Mouse (Mus musculus) liver, adult 2 months (tissue): ENCODE data around the gene Bmp7. TPM values are rescaled to one million over a fixed set of nuclear protein-coding genes. Genes with fewer than 3 reads are reported as not detected.

Source experiments
- DNase-seq: peaks from one replicate; pipeline ENCODE4 v3.0.0-alpha.2; 2011; ENCODE audit warnings: low read depth, low spot score; ENCODE audit errors: extremely low read depth
- H3K27ac ChIP-seq: fragments of 200-500 bp; replicated peaks from 2 replicates; pipeline ENCODE4 v1.5.1; 2012; ENCODE audit warnings: low read depth, mild to moderate bottlenecking, control low read depth, inconsistent platforms, low read length; ENCODE audit not compliant: insufficient read depth
- H3K27me3 ChIP-seq: fragments of 200-500 bp; 2 replicates; pipeline ENCODE4 v1.6.1; 2012; ENCODE audit warnings: mild to moderate bottlenecking, moderate library complexity, low read length, inconsistent platforms; ENCODE audit not compliant: control insufficient read depth, insufficient read depth
- H3K36me3 ChIP-seq: fragments of 200-500 bp; 2 replicates; pipeline ENCODE4 v1.6.1; 2012; ENCODE audit warnings: low read length, inconsistent platforms; ENCODE audit not compliant: control insufficient read depth, insufficient read depth
- H3K4me1 ChIP-seq: fragments of 200-500 bp; 2 replicates; pipeline ENCODE4 v1.6.1; 2011; ENCODE audit warnings: low read length; ENCODE audit not compliant: control insufficient read depth, insufficient read depth
- H3K4me3 ChIP-seq: fragments of 200-500 bp; 2 replicates; pipeline ENCODE4 v1.5.1; 2011; ENCODE audit warnings: low read depth, mild to moderate bottlenecking, control low read depth, low read length, moderate library complexity; ENCODE audit not compliant: insufficient read depth
- H3K79me2 ChIP-seq: fragments of 200-500 bp; 2 replicates; pipeline ENCODE4 v1.6.1; 2012; ENCODE audit warnings: inconsistent platforms, mild to moderate bottlenecking, low read length, moderate library complexity; ENCODE audit not compliant: control insufficient read depth, insufficient read depth
- H3K9ac ChIP-seq: fragments of 200-500 bp; 2 replicates; pipeline ENCODE4 v1.6.1; 2012; ENCODE audit warnings: low read depth, mild to moderate bottlenecking, control low read depth, inconsistent platforms, low read length
- CTCF ChIP-seq: fragments of 200-500 bp; IDR thresholded peaks from 2 replicates; pipeline ENCODE4 v1.5.1; 2011; ENCODE audit warnings: low read depth, low read length, control low read depth
- POLR2A ChIP-seq: fragments of 200-500 bp; IDR thresholded peaks from 2 replicates; pipeline ENCODE4 v1.6.1; 2011; ENCODE audit warnings: low read length, control low read depth; ENCODE audit not compliant: insufficient read depth; ENCODE audit errors: extremely low read depth
- WGBS: fragments of 180-500 bp; shearing (Covaris S2); methylation state at CpG from one replicate; pipeline ENCODE4 v1.1.7; 2018; 5-methylcytosine and 5-hydroxymethylcytosine counted together
- polyA plus RNA-seq: library from polyadenylated mRNA; depleted of rRNA; stranded (reverse); fragments of >200 nt; gene quantifications from 2 replicates; pipeline ENCODE4 v1.2.3, GENCODE M21; 2012
- total RNA-seq: library from RNA; depleted of rRNA; stranded (reverse); fragments of >200 nt; gene quantifications from 2 replicates; pipeline ENCODE4 v1.2.3, GENCODE M21; 2014

Bmp7 gene
- total and polyA plus RNA-seq, 2 experiments: 0.55 to 1.7 TPM

DNA sequence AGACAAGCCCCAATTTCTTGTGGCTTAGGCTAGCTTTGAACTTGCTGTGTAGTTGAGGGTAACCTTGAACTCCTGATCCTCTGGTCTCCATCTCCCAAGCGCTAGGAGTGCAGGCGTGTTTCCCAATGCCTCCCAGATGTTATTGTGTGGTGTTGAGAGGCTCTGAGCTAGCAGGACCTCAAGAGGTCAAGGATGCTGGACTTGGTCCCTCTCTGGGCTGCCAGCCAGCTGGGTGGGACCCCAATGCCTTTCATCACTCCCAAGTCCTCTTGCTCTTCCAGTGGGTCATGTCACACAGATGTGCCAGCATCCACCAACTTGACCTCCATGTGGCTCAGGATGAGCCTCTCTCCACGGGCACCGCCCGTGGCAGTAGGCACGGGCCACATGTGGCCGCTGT, 16.9 kb downstream of the Bmp7 start:
- no peaks in the 10 kb centered on the region for H3K4me1 ChIP-seq
- WGBS: 72% methylated on average over 7 of the region's 7 CpGs
- H3K27me3 ChIP-seq: no peaks in the 10 kb centered on the region
- no peaks in the 10 kb centered on the region for H3K79me2 ChIP-seq
- no peak overlapping the region for H3K4me3 ChIP-seq
- TF ChIP-seq POLR2A: no peak
- TF ChIP-seq CTCF: no peak
- H3K27ac ChIP-seq: no peak overlapping the region
- DNase-seq: peak; percentile 38
- no peaks in the 10 kb centered on the region for H3K36me3 ChIP-seq
- H3K9ac ChIP-seq: no peak overlapping the region

DNA sequence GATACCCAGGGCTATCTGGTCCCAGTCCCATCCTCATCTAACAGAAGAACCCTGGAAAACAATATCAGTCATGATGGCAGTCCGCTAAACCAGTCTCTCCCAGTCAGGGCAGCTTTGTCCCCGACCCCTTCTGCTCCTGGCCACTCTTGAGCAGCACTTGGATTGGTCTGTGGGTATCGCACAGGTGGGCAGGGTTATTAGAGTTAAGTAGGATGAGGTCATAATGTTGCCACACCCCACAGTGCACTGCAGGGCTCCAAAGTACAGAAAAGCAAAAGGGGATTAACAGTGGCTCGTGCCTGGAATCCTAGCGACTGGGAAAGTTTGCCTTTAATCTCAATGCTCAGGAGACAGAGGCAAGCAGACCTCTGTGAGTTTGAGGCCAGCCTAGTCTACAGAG, 17.5 kb downstream of the Bmp7 start:
- no peak overlapping the region for H3K27ac ChIP-seq
- H3K27me3 ChIP-seq: no peaks in the 10 kb centered on the region
- TF ChIP-seq CTCF: no peak
- TF ChIP-seq POLR2A: no peak
- H3K36me3 ChIP-seq: no peaks in the 10 kb centered on the region
- WGBS: 84% methylated on average over 5 of the region's 5 CpGs
- no peak for DNase-seq
- no peaks in the 10 kb centered on the region for H3K79me2 ChIP-seq
- H3K4me3 ChIP-seq: no peak overlapping the region
- no peak overlapping the region for H3K9ac ChIP-seq
- H3K4me1 ChIP-seq: no peaks in the 10 kb centered on the region

DNA sequence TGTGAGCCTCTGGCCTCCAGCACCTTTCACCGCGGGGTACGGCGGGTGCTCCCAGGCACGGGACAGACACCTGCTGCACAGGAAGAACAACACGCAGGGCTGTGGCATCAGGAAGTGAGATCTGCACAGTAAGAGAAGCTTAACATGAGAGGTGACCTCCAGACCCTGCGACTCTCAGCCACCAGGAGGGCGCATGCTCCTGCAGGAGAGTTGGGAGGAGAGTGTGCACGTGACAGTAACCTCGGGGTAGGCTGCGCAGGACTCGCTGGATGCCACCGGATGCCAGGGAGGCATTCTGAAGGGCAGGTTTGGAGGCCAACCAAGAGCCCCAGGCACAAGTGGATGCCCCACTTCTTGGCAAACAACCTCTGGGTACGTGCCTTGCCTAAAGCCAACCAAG, 26.1 kb downstream of the Bmp7 start:
- Histone ChIP-seq H3K27me3 (no peaks in the 10 kb centered on the region), H3K4me1 (no peaks in the 10 kb centered on the region), H3K79me2 (no peaks in the 10 kb centered on the region), H3K9ac (no peak overlapping the region), H3K4me3 (no peak overlapping the region), H3K36me3 (no peaks in the 10 kb centered on the region), H3K27ac (no peak overlapping the region)
- 88% methylated on average over 14 of the region's 14 CpGs for WGBS
- TF ChIP-seq POLR2A (no peak), CTCF (no peak)
- DNase-seq: no peak

DNA sequence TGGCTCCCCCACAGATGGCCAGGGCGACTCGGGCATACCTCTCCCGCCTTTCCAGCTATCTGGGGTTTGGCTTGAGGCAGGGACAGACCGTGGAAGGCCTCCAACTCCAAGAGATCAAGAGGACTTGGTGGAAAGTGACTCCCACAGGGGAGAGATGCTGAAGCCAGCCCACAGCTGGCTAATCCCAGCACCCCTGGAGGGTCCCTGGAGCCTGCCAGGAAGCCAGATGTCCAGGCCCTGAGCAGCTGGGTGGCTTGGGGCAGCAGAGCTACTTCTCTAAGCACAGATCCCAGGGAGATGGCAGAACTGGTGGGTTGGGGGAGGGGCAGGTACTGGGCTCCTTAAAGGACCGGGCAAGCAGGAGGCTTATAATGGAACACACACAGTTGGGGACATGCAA, 28.4 kb downstream of the Bmp7 start:
- Histone ChIP-seq H3K27me3 (no peaks in the 10 kb centered on the region), H3K27ac (no peak overlapping the region), H3K9ac (no peak overlapping the region), H3K36me3 (no peaks in the 10 kb centered on the region), H3K79me2 (no peaks in the 10 kb centered on the region), H3K4me1 (no peaks in the 10 kb centered on the region), H3K4me3 (no peak overlapping the region)
- 75% methylated on average over 5 of the region's 5 CpGs for WGBS
- TF ChIP-seq CTCF (no peak), POLR2A (no peak)
- no peak for DNase-seq

DNA sequence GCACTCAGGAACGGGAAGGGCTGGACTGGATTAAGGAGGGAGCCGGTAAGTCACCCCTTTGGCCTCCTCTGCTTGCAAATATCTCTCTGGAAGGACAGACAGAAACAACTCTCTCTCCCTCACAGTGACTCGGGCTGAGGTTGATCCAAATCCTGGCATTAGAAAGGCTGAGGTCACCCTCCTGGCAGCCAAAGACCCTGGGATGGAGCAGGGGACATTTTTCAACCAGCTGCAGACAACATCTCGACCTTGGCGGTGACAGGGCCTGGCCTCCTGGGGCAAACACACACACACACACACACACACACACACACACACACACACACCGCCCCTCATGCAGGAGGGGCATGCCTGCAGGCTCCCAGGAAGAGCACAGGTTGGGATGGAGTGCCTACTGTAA, 29.0 kb downstream of the Bmp7 start:
- H3K27ac ChIP-seq: no peak overlapping the region
- H3K27me3 ChIP-seq: no peaks in the 10 kb centered on the region
- H3K36me3 ChIP-seq: no peaks in the 10 kb centered on the region
- whole genome bisulfite sequencing: 79% methylated on average over 6 of the region's 6 CpGs
- no peak overlapping the region for H3K9ac ChIP-seq
- H3K79me2 ChIP-seq: no peaks in the 10 kb centered on the region
- no peak overlapping the region for H3K4me3 ChIP-seq
- no peaks in the 10 kb centered on the region for H3K4me1 ChIP-seq
- TF ChIP-seq POLR2A: no peak
- no peak for TF ChIP-seq CTCF
- no peak for DNase-seq

DNA sequence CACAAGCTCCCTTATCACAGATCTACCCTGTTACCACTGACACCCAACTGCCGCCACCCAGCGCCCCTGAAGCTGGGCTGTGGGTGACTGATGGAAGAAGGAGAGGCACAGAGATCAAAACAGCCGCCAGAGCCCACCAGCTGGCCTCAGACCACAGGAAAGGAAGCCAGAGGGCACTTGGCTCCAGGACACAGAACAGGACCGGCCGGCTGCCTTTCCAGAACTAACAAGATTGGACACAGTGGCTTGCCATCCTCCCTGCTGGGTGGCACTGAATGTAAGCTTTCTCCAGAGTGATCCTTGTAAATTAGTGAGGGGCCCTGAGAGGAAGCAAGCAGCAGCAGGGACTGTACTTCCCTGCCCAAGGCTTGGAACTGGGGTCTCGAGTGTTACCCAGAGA, 30.7 kb downstream of the Bmp7 start:
- no peaks in the 10 kb centered on the region for H3K79me2 ChIP-seq
- no peak overlapping the region for H3K27ac ChIP-seq
- no peaks in the 10 kb centered on the region for H3K27me3 ChIP-seq
- no peak overlapping the region for H3K9ac ChIP-seq
- no peak overlapping the region for H3K4me3 ChIP-seq
- no peak for TF ChIP-seq POLR2A
- no peak for TF ChIP-seq CTCF
- no peaks in the 10 kb centered on the region for H3K4me1 ChIP-seq
- H3K36me3 ChIP-seq: no peaks in the 10 kb centered on the region
- WGBS: 84% methylated on average over 6 of the region's 6 CpGs
- DNase-seq: no peak
